Mouse (Mus musculus): ENCODE results near the gene Nxpe4.
"Not testable (repeated sequence)": the region's sequence is repeated elsewhere in the genome, so short reads cannot be mapped to it uniquely, and the experiment has no call there.

The Nxpe4 gene

DNA sequence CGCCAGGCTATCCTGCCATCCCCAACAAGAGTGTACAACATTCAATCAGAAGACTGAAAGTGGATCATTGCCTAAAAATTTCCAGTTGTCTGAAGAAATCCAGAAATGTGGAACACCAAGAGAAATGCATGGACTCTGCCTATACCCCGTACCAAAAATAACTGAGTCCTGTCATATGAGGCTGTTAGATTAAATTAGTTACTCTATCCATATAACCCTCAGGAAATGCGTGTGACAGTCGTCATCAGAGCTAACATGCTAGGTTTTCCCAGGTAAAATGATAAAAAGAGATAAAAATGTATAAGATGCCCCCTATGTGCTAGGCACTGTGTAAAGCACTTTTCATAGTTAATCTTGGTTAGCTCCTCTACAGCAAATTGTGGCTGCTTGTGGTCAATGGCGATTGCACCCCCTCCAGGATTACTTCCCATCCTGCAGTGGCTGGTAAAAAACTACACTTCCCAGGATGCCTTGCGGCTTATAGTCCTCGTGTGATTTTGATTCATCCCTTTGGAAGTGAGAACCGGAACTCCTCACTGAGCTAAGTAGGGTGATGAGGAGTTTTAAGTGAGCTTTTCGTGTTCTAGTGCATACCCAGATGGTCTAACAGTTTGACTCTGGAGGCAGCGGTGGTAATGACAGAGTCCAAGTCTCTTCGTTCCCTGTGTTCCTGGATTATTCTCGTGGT is at the start of gene Nxpe4:
Nxpe4 (plus strand) TSS at position 519 of the 688 bp plus-strand sequence.
- in situ Hi-C loops (cut with MboI): no loop called here

DNA sequence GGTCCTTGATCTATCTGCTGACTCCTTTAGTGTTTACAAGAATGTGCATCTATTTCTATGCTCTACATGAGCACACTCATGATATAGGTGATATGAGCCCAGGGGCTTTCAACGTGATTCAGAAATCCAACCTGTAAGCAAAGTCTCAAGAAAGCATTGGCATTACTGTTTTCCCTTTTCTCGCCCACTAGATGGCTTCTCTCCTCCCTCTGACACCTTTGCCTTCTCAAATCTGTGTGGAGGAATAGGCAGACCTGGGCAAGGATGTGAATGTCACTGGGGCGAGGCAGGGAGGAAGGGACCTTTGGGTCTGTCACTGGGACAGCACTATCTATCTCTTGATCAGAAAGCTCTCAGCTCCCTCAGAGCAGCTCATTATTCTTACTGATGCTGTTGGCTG is 35.0 kb upstream of the Nxpe4 start:
- in situ Hi-C loops (cut with MboI): no loop called here

DNA sequence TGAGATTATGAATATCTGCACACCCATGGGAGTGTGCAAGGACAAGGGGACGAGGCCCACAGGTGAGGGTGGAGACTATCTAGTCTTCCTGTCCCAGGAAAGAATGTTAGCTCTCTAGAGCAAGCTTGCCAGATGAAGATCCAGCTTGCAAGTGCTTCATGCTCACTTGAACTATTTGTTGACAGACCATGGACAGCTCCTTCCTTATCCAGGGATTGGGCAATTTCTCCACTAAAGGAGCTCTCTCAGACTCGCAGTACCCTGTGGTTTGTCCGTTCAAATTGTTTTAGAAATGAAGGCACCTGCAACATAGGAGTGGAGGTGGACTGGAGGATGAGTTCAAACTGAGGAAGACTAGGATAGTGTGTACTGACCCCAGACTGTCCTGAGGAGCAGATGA is 24.3 kb upstream of the Nxpe4 start:
- in situ Hi-C loops (cut with MboI): no loop called here

DNA sequence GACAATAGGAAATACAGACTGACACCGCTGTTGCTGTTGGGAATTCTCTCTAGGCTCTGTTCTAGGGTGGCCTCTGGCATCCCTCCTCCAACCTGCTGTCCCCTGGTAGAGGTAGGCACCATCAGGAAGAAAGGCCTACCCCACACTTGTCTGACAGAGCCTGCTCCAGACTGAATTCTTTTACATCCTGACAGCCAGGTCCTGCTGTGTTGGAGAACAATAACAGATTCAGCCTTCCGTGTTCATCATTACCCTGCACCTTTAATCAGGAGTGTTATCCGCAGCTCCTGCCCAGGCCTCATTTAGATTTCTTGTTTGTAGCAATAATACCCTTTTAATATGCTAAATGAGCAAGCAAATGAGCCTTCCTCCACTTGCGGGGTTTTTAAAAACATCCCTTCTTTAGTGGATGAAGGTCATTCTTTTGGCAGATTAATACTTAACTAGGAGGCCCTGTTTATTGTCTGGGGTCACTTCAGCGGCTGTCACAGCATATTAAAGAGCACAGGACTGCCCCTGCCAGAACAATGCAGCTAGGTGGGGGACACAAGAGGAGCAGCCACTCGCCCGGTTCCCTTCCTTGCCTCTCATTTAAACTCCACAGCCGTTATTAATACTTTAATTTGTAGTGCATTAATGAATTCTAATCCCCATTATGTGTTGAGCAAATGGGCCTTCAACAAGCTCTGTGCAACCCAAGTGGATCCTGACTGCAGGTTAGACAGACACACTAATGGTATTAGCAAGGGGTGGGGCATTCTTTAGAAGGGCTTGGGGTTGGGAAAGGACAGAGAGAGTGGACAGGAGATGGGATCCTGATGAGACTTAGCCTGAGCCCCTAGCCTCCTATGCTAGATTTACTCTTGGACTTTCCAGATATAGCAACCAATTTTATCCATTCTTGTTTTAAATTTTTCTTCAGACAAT is 21.1 kb upstream of the Nxpe4 start:
- in situ Hi-C loops (cut with MboI): no loop called here

DNA sequence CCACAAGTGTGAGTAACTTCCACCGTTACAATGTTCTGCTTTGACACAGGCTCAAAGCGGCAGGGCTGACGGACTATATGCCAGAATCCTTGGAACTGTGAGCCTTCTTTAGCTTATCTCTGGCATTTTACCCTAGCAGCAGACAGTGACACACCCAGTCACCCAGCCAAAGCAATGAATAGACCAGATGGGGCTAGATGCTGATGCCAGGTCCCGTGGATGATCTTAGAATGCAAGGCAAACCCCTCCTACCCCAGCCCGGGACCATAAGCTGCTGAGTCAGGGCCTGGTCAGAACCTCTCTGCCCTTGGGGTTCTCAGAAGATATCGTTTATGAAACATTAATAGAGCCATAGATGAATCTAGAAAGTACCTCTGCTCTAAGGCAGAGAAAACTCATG is 19.2 kb upstream of the Nxpe4 start:
- in situ Hi-C loops (cut with MboI): no loop called here

DNA sequence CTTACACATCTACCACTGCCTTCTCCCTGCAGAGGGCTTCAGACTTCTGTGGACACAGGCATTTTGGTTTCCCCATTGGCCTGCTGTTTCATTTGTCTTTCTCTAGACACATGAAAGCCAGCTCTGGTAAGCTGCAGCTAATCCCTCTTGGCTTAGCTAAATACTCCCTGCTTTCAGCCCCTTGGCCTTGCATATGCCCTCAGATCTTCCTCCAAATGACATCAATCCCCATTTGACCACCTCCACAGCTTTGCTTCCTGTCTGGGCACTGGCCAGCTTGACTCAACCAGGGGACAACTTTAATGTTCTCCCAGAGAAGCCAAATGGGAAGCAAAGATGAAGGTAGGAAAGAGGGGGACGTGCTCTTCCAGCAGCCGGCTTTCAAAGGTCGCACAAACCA is 15.1 kb upstream of the Nxpe4 start:
- in situ Hi-C loops (cut with MboI): no loop called here

DNA sequence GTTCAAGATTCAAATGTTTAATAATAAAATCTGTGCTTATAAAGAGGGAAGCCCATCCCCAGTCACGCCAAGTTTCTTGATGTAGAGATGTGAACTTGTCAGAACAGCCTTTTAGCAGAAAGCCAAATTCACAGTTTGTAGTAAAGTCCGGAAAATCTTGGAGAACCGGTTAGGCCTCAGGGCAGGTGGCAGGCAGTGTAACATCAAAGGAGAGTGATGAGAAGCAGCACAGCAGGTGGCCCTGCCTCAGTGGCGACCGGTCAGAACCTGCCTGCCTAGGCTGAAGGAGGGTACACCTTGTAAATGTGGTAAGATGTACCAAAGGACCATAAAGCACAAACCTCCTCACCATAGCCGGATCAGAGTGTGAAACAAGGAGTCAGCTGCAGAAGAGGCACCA is 4.7 kb downstream of the Nxpe4 start:
- in situ Hi-C loops (cut with MboI): not testable (repeated sequence)

DNA sequence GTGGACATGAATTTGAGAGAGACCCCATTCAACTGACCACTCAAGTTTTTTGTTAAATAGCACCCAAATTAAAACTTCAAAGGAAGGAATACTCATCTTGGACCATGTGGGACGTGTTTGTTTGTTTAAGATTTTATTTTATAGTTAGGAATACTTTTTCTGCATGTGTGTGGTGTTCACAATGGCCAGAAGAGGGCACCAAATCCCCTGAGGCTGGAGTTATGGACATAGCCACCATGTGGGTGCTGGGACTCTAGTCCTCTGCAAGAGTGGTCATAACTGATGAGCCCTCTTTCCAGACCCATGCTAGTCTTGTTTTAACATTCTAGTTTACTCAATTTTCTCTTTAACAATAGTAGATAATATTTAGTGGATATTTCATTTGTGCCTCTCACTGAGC is 14.9 kb downstream of the Nxpe4 start:
- in situ Hi-C loops (cut with MboI): no loop called here

DNA sequence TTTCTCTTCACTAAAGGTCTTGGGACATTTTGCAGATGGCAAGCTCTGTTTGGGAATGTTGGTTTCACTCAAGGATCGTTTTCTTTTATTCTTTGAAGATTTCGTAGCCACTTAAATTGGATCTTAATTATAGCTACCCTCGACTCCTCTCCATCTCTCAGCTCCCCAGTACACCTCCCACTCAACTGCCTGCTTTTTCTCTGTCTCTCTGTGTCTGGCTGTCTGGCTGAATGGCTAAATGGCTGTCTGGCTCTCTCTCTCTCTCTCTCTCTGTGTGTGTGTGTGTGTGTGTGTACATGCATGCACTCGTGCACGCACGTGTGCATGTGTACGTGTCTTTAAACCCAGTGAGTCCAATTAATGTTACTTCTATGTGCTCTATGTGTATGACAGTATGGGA is 19.5 kb downstream of the Nxpe4 start:
- in situ Hi-C loops (cut with MboI): no loop called here

DNA sequence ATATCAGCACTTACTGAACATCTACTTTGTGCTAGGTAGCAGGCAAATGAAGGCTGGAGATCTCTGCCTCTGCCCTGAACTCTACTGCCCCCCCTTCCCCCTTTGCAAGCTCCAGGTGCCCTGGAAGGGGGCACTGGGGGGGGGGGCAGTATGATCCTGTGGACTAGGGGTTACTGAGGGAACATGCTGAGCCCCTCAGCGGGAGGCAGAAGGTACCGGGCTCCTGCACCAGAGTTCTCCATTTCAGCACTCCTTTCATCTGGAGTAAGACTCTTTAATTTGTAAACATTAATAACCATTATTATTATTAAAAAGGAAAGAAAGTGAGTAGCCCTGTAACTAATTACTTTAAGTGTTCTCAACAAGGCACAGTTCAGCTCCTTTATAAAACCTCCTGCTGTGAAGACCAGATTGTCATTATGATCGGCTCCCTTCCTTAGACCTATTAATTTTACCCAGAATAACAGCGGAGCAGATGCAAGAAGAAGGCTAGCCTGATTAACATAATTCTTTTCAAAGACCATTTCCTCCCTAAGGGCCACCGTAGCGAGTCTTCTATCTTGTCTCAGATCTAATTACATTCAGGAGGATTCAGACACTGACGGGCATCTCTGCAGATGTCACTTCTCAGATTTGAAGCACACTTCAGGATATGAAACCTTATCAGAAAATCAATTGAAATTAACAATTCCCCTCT is 21.0 kb downstream of the Nxpe4 start:
- in situ Hi-C loops (cut with MboI): no loop called here

DNA sequence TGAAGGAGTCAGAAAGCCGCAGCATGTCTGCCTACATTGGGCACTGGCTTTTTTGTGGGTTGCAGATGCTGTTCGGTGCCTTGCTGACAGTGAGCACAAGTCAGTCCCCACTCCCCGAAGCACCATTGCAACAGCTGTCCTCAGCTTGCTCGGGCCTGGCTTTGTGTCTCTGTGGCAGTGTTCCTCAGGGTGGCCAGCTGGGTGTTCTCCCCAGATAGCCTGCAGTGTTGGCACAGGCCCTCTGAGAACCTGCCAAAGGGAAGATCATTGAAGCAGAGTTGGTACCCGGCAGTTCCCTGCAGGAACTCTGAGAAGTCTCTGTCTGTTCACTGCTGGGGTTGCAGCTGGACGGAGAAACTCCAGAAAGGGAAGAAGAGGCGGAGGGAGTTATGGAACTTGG is 22.5 kb downstream of the Nxpe4 start:
- in situ Hi-C loops (cut with MboI): no loop called here

DNA sequence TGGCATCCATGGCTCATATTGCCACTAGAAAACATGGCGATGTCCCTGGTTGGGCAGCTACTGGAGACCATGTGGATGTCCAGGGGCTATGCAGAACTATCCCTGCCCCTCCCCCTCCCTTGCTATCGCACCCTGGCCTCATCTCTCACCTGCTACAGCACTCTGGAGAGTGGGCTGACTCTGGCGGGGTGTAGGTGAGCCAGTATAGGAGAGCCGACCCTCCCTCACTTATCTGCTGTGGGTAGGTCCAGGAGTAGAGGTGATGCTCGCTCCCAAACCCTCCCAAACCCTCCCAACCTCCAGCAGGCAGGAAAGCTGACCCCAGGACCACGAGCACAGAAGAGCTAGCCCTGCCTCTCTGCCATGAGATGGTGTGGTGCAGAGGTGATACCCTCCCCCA is 27.0 kb downstream of the Nxpe4 start:
- in situ Hi-C loops (cut with MboI): no loop called here

DNA sequence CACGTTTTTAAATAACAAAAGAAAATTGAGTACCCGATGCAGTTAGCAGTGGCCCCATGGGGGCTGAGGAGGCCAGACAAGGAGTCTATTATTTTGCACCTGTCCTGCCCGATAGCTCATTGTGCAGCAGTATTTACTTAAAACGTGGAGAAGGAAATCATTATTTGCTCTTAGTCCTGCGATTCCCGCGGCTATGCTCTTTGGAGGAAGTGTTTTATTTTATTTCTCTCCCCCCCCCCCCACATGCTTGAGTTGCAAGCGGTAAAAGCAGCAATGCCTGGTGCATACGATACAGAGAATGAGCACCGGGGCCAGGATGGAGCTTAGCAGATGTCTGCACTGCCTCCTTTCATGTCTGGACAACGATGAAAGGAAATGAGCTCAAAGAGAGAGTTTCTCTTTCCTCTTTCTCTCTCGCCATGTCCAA is 35.6 kb downstream of the Nxpe4 start:
- in situ Hi-C loops (cut with MboI): no loop called here

DNA sequence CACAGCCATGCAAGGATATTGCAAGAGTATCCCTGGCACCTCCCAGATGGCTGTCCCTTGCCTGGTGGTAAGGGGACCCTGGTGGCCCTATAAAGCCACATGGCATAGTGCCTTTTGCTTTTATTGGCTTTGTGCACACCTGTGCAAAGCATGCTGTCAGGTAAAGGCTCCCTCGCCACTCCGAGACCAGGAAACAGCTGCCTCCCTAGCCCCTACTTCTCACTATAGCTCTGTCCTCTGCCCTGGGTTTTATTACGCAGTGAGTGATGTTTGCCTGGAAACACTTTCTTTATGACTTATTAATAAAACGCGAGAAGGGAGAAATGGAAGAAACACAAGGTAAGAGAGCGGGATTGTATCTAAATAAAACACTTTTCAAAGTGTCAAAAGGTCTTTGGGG is 49.1 kb downstream of the Nxpe4 start:
- in situ Hi-C loops (cut with MboI): no loop called here

DNA sequence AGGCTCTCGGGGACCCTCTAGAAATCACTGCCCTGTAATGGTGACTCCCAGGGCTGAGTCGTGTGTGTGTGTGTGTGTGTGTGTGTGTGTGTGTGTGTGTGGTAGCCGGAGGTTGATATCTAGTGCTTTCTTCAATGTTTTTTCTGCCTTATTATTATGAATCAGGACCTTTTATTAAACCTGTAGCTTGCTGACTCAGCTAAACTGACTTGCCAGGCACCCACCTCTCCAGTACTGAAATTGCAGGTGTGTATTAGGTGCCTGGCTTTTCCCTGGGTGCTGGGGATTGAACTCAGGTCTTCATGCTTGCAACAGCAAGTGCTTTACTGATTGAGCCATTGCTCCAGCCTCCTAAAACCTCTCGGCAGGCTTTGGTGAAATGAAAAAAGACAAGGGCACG is 50.1 kb downstream of the Nxpe4 start:
- in situ Hi-C loops (cut with MboI): no loop called here

DNA sequence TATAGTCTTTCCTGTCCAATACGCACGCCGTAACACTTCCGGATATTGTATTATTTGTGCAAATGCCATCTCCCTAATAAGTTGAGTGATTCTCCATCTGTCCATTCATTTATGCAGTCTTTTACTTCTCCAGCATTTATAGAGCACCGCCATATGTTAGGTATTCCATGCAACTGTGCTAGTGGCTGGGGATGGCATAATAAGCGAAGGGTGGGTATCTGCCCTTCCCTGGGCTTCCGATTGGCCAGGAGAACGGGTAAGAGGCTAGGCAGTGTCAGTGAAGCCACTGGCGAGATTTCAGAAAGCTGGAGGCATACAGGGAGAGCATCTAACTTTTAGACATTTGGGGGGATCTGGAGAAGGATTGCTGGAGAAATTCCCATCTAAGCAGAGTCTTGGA is 52.9 kb downstream of the Nxpe4 start:
- in situ Hi-C loops (cut with MboI): no loop called here

DNA sequence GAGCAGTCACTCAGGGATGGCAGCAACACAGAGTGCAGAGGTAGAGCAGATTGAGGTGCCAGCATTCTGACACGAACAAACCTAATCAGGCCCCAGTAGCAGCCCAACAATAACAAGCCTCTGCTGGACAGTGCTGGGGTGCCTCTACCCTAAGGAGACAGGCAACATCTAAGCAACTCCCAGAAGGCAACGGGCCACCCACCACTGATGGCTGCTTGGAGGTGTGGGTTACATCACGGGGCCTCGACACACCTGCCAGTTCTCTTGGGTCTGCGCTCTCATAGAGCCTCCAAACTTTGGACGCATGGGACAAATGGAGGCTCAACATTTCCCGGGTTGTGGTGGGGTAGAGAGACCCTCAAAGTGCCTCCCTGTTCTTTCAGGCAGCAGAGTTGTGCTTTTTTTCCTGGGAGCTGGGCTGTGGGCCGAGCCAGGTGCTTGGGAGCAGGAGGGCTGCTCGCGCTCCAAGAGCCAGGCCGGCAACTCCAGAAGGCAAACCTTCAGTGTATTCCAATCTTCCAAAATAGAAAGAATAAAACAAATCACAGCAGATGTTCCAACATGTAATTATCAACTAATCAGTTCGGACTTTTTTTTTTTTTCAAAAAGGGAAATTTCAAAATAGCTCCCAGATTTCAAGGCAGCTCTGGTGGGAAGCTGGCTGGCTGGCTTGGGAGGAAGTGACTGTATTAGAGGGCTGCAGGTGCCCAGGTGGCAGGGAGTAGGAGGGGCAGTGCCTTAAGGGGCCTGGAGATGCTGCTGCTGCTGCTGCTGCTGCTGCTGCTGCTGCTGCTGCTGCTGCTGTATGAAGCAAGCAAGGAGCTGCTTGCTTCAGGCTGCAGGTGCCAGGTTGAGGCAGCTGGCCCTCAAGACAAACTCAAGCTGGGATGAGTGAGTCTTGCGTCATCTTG is 54.5 kb downstream of the Nxpe4 start:
- in situ Hi-C loops (cut with MboI): no loop called here

DNA sequence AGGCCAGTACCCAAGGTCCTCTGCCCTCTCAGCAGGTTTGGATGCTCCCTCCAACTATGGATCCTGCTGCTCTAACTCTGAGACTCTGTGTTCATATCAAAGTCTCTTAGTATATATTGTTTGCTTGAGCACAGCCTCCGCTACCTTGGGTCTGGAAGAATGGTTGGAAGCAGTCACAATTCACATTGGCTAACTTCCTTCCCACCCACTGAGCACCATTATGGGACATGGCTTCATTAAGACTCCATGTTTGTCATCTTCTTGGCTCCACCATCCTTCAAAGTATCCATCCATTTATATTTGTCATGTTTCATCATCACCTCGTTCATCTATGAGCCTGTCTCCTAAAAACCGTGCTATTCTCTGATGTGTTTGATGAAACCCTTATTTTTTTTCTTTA is 68.9 kb downstream of the Nxpe4 start:
- in situ Hi-C loops (cut with MboI): no loop called here

DNA sequence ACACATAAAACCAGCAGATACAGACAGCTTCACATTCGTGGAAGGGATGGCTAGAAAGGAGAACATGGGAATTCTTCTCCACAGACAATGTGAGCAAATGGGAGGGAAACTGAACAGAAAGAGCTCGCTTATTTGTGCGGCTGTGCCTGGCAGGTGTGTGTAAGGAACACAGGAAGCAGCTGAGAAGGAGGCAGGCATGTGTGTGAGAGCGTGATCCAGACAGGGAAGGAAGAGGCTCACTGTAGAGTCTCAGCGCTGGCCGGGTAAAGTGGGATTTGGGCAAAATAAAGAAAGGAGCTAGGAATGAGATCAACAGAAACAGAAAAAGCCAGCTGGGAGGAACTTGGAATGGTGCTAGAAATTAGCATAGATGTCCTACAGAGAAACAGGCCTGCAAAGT is 74.6 kb downstream of the Nxpe4 start:
- in situ Hi-C loops (cut with MboI): no loop called here

DNA sequence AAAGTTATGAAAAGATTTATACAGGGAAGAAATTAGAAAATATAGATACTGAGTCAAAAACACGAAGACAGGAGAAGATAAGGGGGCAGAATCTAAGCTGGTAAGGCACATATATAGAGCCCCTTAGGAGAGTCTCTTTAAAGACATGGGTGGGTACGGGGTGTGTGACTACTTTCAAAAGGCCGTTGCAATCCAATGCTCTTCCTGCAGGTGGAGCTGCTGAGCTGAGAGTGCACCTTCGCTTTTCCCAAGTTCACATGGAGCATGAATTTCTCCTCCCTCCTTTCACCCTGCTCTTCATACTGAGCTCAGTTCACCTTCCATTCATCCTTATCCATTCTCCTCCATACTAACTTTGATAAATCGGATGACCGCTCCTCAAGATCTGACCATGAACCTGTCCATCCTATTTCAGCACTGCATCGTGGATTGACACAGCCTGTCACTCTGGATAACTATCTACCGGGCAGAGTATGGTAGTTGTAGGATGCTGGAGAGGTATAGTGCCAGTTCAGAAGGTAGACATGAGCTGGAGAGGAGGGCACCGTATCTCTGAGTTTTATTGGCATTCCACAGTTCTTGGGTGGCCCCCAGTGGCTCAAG is 76.4 kb downstream of the Nxpe4 start:
- in situ Hi-C loops (cut with MboI): no loop called here

DNA sequence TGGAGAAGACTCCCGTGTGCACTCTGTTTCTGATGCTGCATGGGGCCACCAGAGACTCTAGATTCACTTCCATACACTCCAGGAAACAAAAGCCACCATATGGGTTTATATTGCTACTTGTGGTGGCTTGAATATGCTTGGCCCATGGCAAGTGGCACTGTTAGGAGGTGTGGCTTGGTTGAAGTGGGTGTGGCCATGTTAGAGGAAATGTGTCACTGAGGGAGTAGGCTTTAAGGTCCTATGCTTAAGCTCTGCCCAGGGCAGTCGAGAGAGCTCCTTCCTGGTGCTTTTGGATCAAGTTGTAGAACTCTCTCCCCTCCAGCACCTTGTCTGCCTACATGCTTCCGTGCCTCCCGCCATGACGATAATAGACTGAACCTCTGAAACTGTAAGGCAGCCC is 77.6 kb downstream of the Nxpe4 start:
- in situ Hi-C loops (cut with MboI): no loop called here

Data from mature B cell (primary cell).